Mouse (Mus musculus): ENCODE data around the gene Ccn1. TPM values are rescaled to one million over a fixed set of nuclear protein-coding genes. Genes with fewer than 3 reads are reported as not detected.

Ccn1 gene
- polyA plus RNA-seq (2014; fragmentation: Illumina TruSeq; extraction: RNeasy Lipid Tissue Mini Kit (QIAGEN cat#74804); ENCODE audit: low read depth, low replicate concordance) = 7.1 TPM

DNA sequence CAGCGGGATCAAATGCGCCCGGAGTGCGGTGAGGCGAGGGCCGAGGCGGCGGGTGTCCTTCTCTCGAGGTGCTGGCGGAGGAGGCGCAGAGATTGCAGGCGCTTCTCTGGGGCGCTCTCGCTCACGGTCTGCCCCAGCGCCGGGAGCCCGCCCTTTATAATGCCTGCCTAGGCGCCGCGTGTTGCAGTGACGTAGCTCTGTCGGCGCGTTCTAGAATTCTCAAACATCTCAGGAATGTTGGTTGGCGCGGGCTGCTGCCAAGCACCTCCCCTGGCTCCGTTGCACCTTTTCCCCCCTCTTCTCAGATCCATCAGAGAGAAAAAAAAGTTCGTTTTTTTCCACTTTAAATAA lies at the start of gene Ccn1:
Gene Ccn1 (minus strand): TSS at position 130 of the 351 bp plus-strand sequence.

Other genes starting within 250 kb of the Ccn1 start
- gene Znhit6, start 73.8 kb downstream of the Ccn1 start, polyA plus RNA-seq (2014; fragmentation: Illumina TruSeq; extraction: RNeasy Lipid Tissue Mini Kit (QIAGEN cat#74804); ENCODE audit: low read depth, low replicate concordance) = 36.3 TPM
- 1.7 TPM for gene Ddah1, start 108.7 kb upstream of the Ccn1 start, polyA plus RNA-seq (2014; fragmentation: Illumina TruSeq; extraction: RNeasy Lipid Tissue Mini Kit (QIAGEN cat#74804); ENCODE audit: low read depth, low replicate concordance)